Mouse (Mus musculus): Measurements from ENCODE around the gene Gm45837.

Gm45837 gene

DNA sequence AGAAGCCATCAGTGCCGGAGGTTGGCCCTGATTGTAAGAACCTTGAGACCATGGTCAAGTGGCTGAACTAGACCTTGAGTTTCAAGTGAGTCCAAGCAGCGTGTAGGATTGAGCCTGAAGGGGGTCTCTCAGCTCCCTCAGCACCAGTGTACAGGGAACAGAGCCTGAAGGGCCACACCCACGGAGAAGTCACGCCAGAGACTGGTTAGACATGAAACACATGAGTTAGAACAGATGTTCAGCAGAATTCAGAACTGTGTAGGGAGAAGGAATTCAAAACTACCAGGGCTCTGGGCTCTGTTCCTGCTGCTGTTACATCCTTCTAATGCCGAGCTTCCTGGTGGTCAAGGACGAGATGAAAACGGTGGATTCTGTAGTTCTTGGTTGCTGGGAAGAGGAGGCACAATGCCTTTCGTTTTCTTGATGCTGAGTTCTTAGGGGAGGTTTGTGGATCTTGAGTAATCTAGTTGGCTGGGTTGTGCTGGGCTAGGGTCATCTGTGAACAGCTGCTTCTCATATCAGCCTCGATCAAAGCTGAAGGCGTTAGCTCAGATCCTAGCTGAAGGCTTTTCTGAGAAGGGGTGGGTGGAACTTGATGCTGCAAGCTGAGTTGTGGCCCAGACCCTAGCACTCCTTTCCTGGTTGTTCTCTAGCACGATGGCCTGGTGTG, at the start of gene Gm45837:
Gene Gm45837, plus strand, starts transcription at position 620 of the 670 bp plus-strand sequence.
- no peak for DNase-seq

GRCm38 (mm10) chr7:101361021-101361420, 49.7 kb upstream of the Gm45837 start:
- no peak for DNase-seq

DNA sequence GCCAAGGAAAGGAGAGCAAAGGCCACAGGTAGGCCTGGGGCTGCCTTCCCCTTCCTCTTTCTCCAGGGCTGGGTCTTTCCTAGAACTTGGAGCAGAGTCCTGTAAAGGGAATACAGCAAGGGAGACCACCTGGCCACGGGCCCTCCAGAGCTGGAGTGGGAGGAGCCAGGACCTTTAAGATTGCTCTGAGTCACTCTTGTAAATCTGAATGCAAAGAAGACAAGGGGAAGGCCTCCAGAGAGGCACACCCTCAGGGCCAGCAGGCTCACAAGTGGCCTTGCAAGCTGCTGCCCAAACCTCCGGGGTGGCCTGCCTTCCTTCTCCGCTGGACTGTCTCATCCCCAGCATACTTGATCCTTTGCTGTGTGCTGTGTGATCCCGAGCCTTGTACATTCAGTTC, 48.9 kb upstream of the Gm45837 start:
- DNase-seq = no peak

DNA sequence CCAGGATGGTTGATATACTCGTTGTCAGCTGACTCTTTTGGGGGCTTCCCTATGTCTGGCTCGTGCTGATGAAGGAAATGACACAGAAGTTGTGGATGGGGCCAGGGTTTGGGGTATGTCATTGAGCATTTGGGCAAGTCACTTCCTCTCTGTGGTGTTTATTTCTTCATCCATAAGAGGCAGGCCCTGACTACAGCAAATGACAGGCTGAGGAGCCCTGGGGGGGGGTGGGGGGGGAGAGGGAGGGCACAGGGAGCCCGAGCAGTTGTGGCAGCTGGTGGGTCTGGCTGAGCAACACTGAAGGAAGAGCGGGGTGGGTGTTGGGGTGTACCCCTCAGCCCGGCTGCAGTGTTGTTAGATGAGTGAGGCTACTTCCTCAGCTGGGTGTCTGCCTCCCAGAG, 47.9 kb upstream of the Gm45837 start:
- no peak for DNase-seq

- DNase-seq = no peak
Measured at GRCm38 (mm10) chr7:101363914-101364313, 46.8 kb upstream of the Gm45837 start.

- DNase-seq = no peak
Measured at GRCm38 (mm10) chr7:101367901-101368852, 42.5 kb upstream of the Gm45837 start.

DNA sequence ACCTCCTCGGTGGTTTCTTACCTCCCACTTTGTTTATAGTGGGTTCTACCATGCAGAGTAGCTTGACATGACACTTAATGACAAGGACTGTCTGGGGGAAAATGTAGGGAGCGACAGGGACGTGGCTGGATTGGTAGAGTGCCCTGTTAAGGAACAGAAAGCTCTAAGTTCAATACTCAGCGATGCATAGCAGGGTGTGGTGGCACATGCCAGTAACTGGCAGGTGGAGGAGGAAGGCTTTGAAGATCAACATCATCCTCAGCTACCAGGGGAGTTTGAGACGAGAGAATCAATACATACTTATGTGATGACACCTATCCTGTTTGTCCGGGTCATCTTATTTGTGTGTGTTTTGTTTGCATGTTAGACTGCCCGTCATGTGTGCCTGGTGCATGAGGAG, 41.0 kb upstream of the Gm45837 start:
- no peak for DNase-seq

- no peak for DNase-seq
Measured at GRCm38 (mm10) chr7:101373082-101373481, 37.6 kb upstream of the Gm45837 start.

GRCm38 (mm10) chr7:101374155-101374554, 36.5 kb upstream of the Gm45837 start:
- DNase-seq = no peak

GRCm38 (mm10) chr7:101376701-101377340, 33.9 kb upstream of the Gm45837 start:
- no peak for DNase-seq

- DNase-seq = peak; percentile 80 to 87
Measured at GRCm38 (mm10) chr7:101377741-101378262, 32.9 kb upstream of the Gm45837 start.

- no peak for DNase-seq
Measured at GRCm38 (mm10) chr7:101378285-101378684, 32.4 kb upstream of the Gm45837 start.

- DNase-seq = no peak
Measured at GRCm38 (mm10) chr7:101378796-101379465, 31.8 kb upstream of the Gm45837 start.

- DNase-seq = no peak
Measured at GRCm38 (mm10) chr7:101379732-101380131, 31.0 kb upstream of the Gm45837 start.

DNA sequence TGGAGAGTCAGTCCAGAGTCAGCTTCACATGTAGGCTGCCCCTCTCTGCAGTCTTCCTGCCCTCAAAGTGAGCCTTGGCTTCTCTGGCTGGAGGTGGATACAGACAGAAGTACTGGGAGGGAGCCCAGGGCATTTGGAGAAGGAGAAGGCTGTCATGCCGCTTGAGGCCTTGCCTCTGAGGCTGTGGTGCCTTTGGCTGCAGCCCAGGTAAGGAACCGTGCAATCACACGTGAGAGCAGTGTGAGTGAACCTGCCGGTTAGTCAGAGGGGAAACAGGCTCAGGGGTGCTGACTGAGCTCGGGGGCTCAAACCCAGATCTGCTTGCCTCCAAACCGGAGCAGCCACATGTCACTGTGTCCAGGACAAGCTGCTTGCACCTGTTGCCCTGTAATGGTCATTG, 29.2 kb upstream of the Gm45837 start:
- no peak for DNase-seq

- DNase-seq = peak in 1 of 2 experiments; percentile 43
Measured at GRCm38 (mm10) chr7:101382378-101382777, 28.3 kb upstream of the Gm45837 start.

DNA sequence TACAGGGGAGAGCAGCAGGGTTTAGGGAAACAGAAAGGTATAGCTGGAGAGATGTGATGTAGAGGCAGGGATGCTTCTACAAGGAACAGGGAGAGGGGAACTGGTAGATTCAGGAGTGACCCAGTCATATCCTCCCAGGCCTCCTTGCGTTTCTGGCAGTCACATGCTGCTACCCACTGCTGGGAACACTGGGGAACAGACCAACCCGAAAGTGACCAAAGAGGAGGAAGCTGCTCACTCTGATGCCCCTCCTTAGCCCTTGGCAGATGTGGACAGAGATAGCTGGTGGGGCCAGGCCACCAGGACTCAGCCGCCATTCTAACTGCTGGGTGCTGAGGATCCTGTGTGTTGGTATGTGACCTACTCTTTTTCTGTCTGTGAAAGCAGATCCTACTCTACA, 26.9 kb upstream of the Gm45837 start:
- DNase-seq = no peak

- DNase-seq = no peak
Measured at GRCm38 (mm10) chr7:101384931-101385330, 25.8 kb upstream of the Gm45837 start.

DNA sequence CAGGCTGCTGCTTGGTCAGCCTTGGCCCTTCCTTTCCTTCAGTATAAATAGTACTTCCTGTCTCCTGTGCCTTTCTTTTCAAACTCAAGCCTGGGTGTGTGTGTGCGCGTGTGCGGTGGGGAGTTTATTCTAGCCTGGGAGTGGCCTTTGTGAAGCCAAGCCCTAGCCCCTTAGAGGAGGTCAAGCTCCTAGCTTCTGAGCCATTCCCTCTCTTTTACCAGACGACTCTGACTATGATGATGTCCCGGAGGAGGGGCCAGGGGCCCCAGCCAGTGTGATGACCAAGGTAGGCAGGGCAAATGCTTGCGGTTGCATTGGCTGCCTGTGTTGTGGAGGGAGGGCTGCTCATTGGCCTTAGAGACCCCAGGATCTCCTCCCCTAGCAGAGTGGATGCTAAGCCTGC, 25.4 kb upstream of the Gm45837 start:
- no peak for DNase-seq

GRCm38 (mm10) chr7:101385866-101386452, 24.7 kb upstream of the Gm45837 start:
- DNase-seq = no peak

DNA sequence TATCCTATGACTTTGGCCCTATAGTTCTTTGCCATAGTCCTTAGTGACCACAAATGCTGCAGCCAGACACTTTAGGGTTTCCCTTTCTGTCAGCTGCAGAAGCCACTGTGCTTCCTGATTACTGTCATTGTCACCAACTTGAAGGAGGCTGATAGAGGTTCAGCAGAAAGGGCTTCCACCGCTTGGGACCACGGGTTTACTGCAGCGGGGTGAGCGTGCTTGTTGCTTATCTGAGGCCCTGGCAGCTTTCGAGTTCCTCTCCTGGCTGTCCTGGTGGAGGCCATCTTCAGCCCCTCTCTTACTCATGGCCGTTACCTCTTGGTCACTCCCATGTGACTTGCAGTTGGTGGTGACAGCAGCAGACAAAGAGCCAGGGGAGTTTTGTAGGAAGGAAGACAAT, 21.4 kb upstream of the Gm45837 start:
- DNase-seq = no peak

DNA sequence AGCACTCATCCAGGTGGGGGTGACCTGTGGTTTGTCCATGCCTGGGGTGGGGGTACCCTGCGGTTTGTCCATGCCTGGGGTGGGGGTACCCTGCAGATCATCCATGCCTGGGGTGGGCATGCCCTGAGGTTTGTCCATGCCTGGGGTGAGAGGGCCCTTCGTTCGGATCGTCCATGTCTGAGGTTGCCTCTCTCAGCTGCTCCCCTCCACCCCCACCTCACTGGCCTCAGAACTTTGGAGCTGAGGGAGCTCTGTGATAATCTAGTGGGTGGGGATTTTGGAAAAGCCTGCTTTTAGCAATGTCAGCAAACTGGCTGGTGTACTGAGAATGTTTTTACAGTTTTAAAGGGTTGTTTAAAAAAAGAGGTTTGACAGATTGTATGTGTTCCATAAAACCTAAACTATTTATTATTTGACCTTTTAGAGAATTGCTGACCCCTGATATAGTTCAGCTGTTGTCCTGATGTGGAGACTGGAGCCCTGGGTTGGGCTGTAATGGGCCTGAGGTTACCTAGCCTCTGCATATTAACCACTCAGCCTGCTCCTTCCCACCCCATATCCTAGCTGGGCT, 18.7 kb upstream of the Gm45837 start:
- no peak for DNase-seq

All from spleen, adult 18-20 months (tissue).